9 mouse cellular contexts compared by ENCODE assay signal in genomic region chr12:3370979-3371925, GRCm38 (mm10). TPM values are rescaled to one million over a fixed set of nuclear protein-coding genes. Genes with fewer than 3 reads are reported as not detected.
DNase-seq lines count a peak whose midpoint lies in the region; ATAC-seq and TF ChIP-seq lines count a peak whose summit lies in the region.
"Had no signal": no experiment of that assay in that cellular context is flagged by ENCODE, and none has a peak within 500 bp of the region (broad histone marks: within the 10 kb centered on the region; RNA-seq: fewer than 3 reads in every experiment).

No protein-coding gene starts in this region.

- no peak for DNase-seq in kidney, postnatal 0 days (ENCODE audit: low spot score)
- no peak for DNase-seq in kidney, postnatal 14 days
- DNase-seq in forebrain, postnatal 0 days, result peak; percentile 35
- no peak for DNase-seq in left cerebral cortex, postnatal 14 days (ENCODE audit: low spot score in 2 of 2)
- no peak for DNase-seq in cerebellum, adult 9-11 months
- DNase-seq: heart, postnatal 36 days; lung, postnatal 36 days had no signal

- no peak overlapping the region for H3K9ac ChIP-seq in kidney, postnatal 0 days (ENCODE audit: low read depth, low read length)
- H3K9ac ChIP-seq in forebrain, postnatal 0 days, result peak overlapping the region; percentile 37
- H3K9ac ChIP-seq in neural tube, embryonic 12.5 days, result peak overlapping the region; percentile 48

- TF ChIP-seq CTCF in kidney, postnatal 0 days (IDR thresholded peaks at IDR 0.05; ENCODE audit: low read depth), result no peak
- no peak for TF ChIP-seq CTCF in cortical plate, adult 2 months (IDR thresholded peaks at IDR 0.05; ENCODE audit: extremely low read depth, insufficient read depth, low read length)
- TF ChIP-seq CTCF in forebrain, postnatal 0 days (IDR thresholded peaks at IDR 0.05; ENCODE audit: low read depth), result no peak

- H3K4me2 ChIP-seq in kidney, postnatal 0 days (ENCODE audit: low read length), result peak overlapping the region; percentile 11; the same call in 1 of the 2 replicates
- peak overlapping the region; percentile 88 for H3K4me2 ChIP-seq in forebrain, postnatal 0 days (ENCODE audit: low read depth)
- H3K4me2 ChIP-seq in neural tube, embryonic 12.5 days (replicated peaks), result peak overlapping the region; percentile 91

- 22% methylated on average over 11 of the region's 11 CpGs for WGBS in kidney, postnatal 0 days
- 3% methylated on average over 11 of the region's 11 CpGs for WGBS in forebrain, postnatal 0 days
- WGBS in neural tube, embryonic 12.5 days, result 15% methylated on average over 11 of the region's 11 CpGs

- H3K4me1 ChIP-seq in kidney, postnatal 0 days (replicated peaks; ENCODE audit: insufficient read depth, low read length), result peaks cover 22% of the 10 kb centered on the region; the same call in 1 of the 2 replicates
- H3K4me1 ChIP-seq in cortical plate, adult 2 months (ENCODE audit: control insufficient read depth, insufficient read depth, low read length), result peaks cover 15% of the 10 kb centered on the region
- peaks cover 52% of the 10 kb centered on the region for H3K4me1 ChIP-seq in forebrain, postnatal 0 days (ENCODE audit: insufficient read depth)
- H3K4me1 ChIP-seq in neural tube, embryonic 12.5 days, result peaks cover 58% of the 10 kb centered on the region

- TF ChIP-seq POLR2A in cortical plate, adult 2 months (IDR thresholded peaks at IDR 0.05; ENCODE audit: extremely low read depth, insufficient read depth, low read length), result no peak

- intact Hi-C loops in left cerebral cortex, postnatal 14 days (cut with DNase I), result no loop called here

- no peaks in the 10 kb centered on the region for H3K9me3 ChIP-seq in kidney, postnatal 0 days (replicated peaks; ENCODE audit: low read length)
- no peaks in the 10 kb centered on the region for H3K9me3 ChIP-seq in forebrain, postnatal 0 days (ENCODE audit: low read length)
- peaks cover 10% of the 10 kb centered on the region; the same call in 1 of the 2 replicates for H3K9me3 ChIP-seq in neural tube, embryonic 12.5 days

- no peaks in the 10 kb centered on the region for H3K36me3 ChIP-seq in kidney, postnatal 0 days (ENCODE audit: insufficient read depth, low read length)
- H3K36me3 ChIP-seq in forebrain, postnatal 0 days (ENCODE audit: insufficient read depth), result peaks cover 31% of the 10 kb centered on the region
- peaks cover 28% of the 10 kb centered on the region for H3K36me3 ChIP-seq in neural tube, embryonic 12.5 days

- 0 out of 2 replicates have a peak overlapping the region, but pooled peaks have one; percentile 2 for H3K27ac ChIP-seq in kidney, postnatal 0 days
- peak overlapping the region; percentile 54 for H3K27ac ChIP-seq in cortical plate, adult 2 months (ENCODE audit: insufficient read depth, low read length)
- H3K27ac ChIP-seq in forebrain, postnatal 0 days (ENCODE audit: low read depth, low read length), result peak overlapping the region; percentile 79
- H3K27ac ChIP-seq in neural tube, embryonic 12.5 days, result peak overlapping the region; percentile 42; the same call in 1 of the 2 replicates

- H3K27me3 ChIP-seq in kidney, postnatal 0 days (ENCODE audit: insufficient read depth, low read length), result no peaks in the 10 kb centered on the region
- H3K27me3 ChIP-seq in forebrain, postnatal 0 days (ENCODE audit: insufficient read depth, low read length), result no peaks in the 10 kb centered on the region
- no peaks in the 10 kb centered on the region for H3K27me3 ChIP-seq in neural tube, embryonic 12.5 days (replicated peaks)

- no peak overlapping the region for H3K4me3 ChIP-seq in kidney, postnatal 0 days (replicated peaks; ENCODE audit: low read depth, low read length)
- H3K4me3 ChIP-seq in cortical plate, adult 2 months (ENCODE audit: insufficient read depth, low read length), result peak overlapping the region; percentile 24
- peak overlapping the region; percentile 34 for H3K4me3 ChIP-seq in forebrain, postnatal 0 days (ENCODE audit: low read depth, low read length)
- H3K4me3 ChIP-seq in neural tube, embryonic 12.5 days, result peak overlapping the region; percentile 24

- no peak for ATAC-seq in kidney, postnatal 0 days (replicated peaks; ENCODE audit: low FRiP score, low read depth)
- ATAC-seq in forebrain, postnatal 0 days, result peak; percentile 14; the same call in 1 of the 2 replicates
- ATAC-seq in neural tube, embryonic 12.5 days (ENCODE audit: low FRiP score, low read depth), result no peak

RNA-seq across cellular contexts. Expression of gene Kif3c, which starts 6.3 kb away (rescaled TPM):
- polyA plus RNA-seq in kidney, postnatal 0 days (2015; fragmentation: Nextera tagmentation; extraction: Ambion mirVana), result 6.2 and 6.4 TPM in 2 replicates
- polyA plus RNA-seq in cortical plate, adult 2 months (2012; rRNA removed), result 123 and 130 TPM in 2 replicates
- total RNA-seq in forebrain, postnatal 0 days (2014; rRNA removed), result 154 and 160 TPM in 2 replicates
- 71.5 and 84.5 TPM in 2 replicates for polyA plus RNA-seq in forebrain, postnatal 0 days (2015; fragmentation: Nextera tagmentation; extraction: Ambion mirVana)
- polyA plus RNA-seq in neural tube, embryonic 12.5 days (2016; fragmentation: Nextera tagmentation; extraction: Ambion mirVana), result 59.5 and 66.3 TPM in 2 replicates
- 100 to 1,000 TPM; 210 to 212 TPM for total RNA-seq in left cerebral cortex, postnatal 14 days (2021)

RNA-seq across cellular contexts. Expression of gene Asxl2, which starts 55.4 kb away (rescaled TPM):
- 9.6 and 10.5 TPM in 2 replicates for polyA plus RNA-seq in kidney, postnatal 0 days (2015; fragmentation: Nextera tagmentation; extraction: Ambion mirVana)
- 10.2 and 11.0 TPM in 2 replicates for polyA plus RNA-seq in cortical plate, adult 2 months (2012; rRNA removed)
- total RNA-seq in forebrain, postnatal 0 days (2014; rRNA removed), result 17.8 and 19.9 TPM in 2 replicates
- 3.3 and 7.3 TPM in 2 replicates for polyA plus RNA-seq in forebrain, postnatal 0 days (2015; fragmentation: Nextera tagmentation; extraction: Ambion mirVana)
- 16.0 and 16.8 TPM in 2 replicates for polyA plus RNA-seq in neural tube, embryonic 12.5 days (2016; fragmentation: Nextera tagmentation; extraction: Ambion mirVana)
- total RNA-seq in left cerebral cortex, postnatal 14 days (2021), result 10 to 100 TPM; 26.3 to 29.7 TPM

Comparison
In these comparisons a context has a peak if more than half of its experiments do, and no peak if none do; other contexts are left out.
1. H3K27ac ChIP-seq: peak in every context shown above with its lines; median percentile 79 in forebrain, postnatal 0 days; 54 in cortical plate, adult 2 months; 42 in neural tube, embryonic 12.5 days; 2 in kidney, postnatal 0 days.
2. H3K4me2 ChIP-seq: peak in every context shown above with its lines; median percentile 91 in neural tube, embryonic 12.5 days; 88 in forebrain, postnatal 0 days; 11 in kidney, postnatal 0 days.